Comparison of ENCODE assay signal across 35 mouse cellular contexts in genomic region chr7:16319216-16319615, GRCm38 (mm10).
"Had no signal": no experiment of that assay in that cellular context is flagged by ENCODE, and none has a peak within 500 bp of the region (broad histone marks: within the 10 kb centered on the region; RNA-seq: fewer than 3 reads in every experiment).

No protein-coding gene starts in this region.

- H3K27me3 ChIP-seq: heart, embryonic 12.5 days; heart, embryonic 13.5 days; heart, embryonic 15.5 days; hindbrain, embryonic 12.5 days; hindbrain, embryonic 13.5 days; hindbrain, embryonic 15.5 days; intestine, embryonic 15.5 days; kidney, embryonic 15.5 days had no signal

- H3K4me2 ChIP-seq: heart, embryonic 11.5 days; heart, embryonic 12.5 days; heart, embryonic 13.5 days; heart, embryonic 15.5 days; hindbrain, embryonic 12.5 days; hindbrain, embryonic 13.5 days; hindbrain, embryonic 14.5 days; hindbrain, embryonic 15.5 days; intestine, embryonic 15.5 days; kidney, embryonic 15.5 days had no signal

- H3K4me3 ChIP-seq: heart, adult 2 months; heart, embryonic 10.5 days; heart, embryonic 12.5 days; heart, embryonic 13.5 days; heart, embryonic 15.5 days; hindbrain, embryonic 10.5 days; hindbrain, embryonic 12.5 days; hindbrain, embryonic 13.5 days; hindbrain, embryonic 15.5 days; intestine, embryonic 15.5 days; kidney, embryonic 15.5 days; layer of hippocampus, adult 2 months had no signal

- H3K27ac ChIP-seq: heart, adult 2 months; heart, embryonic 10.5 days; heart, embryonic 13.5 days; heart, embryonic 15.5 days; hindbrain, embryonic 10.5 days; hindbrain, embryonic 12.5 days; hindbrain, embryonic 13.5 days; hindbrain, embryonic 14.5 days; hindbrain, embryonic 15.5 days; hindbrain, postnatal 0 days; intestine, embryonic 15.5 days; kidney, embryonic 15.5 days; kidney, postnatal 0 days; layer of hippocampus, adult 2 months had no signal

- H3K4me1 ChIP-seq: hindbrain, embryonic 12.5 days had no signal

- H3K36me3 ChIP-seq: hindbrain, embryonic 15.5 days; intestine, embryonic 15.5 days had no signal

- H3K9me3 ChIP-seq: heart, embryonic 10.5 days; heart, embryonic 12.5 days; heart, embryonic 13.5 days; heart, embryonic 15.5 days; hindbrain, embryonic 10.5 days; hindbrain, embryonic 12.5 days; hindbrain, embryonic 13.5 days; hindbrain, embryonic 15.5 days; intestine, embryonic 15.5 days; kidney, embryonic 15.5 days had no signal

- H3K9ac ChIP-seq: heart, embryonic 12.5 days; heart, embryonic 13.5 days; heart, embryonic 15.5 days; hindbrain, embryonic 12.5 days; hindbrain, embryonic 13.5 days; hindbrain, embryonic 14.5 days; hindbrain, embryonic 15.5 days; intestine, embryonic 15.5 days; kidney, embryonic 15.5 days had no signal

- ATAC-seq: hindbrain, embryonic 16.5 days; hindbrain, postnatal 0 days; inflammation-experienced regulatory T-cells, adult 6 months; intestine, embryonic 15.5 days; intestine, embryonic 16.5 days; intestine, postnatal 0 days had no signal

- DNase-seq: heart, adult 2 months; heart, postnatal 10 days; heart, postnatal 14 days; heart, postnatal 36 days; heart, postnatal 4 days; kidney, adult 11 months; kidney, adult 18-20 months; kidney, adult 2 months; kidney, adult 8-10 months; kidney, adult 9 months; kidney, postnatal 10 days; kidney, postnatal 14 days; kidney, postnatal 25 days; kidney, postnatal 36 days; kidney, postnatal 4 days; layer of hippocampus, adult 9-11 months had no signal
